Mouse (Mus musculus) embryonic facial prominence, embryonic 11.5 days (tissue): ENCODE results near the gene B4galt1. TPM values are rescaled to one million over a fixed set of nuclear protein-coding genes. Genes with fewer than 3 reads are reported as not detected.
A peak's percentile ranks its signal among the peaks of the same experiment; 100 is the strongest.

ENCODE experiments used
- ATAC-seq: fragments of 200-750 bp; cut with Nextera tagmentation; replicated peaks from 2 replicates; pipeline ENCODE4 v1.8.0; 2017; ENCODE audit warnings: low read depth; ENCODE audit not compliant: insufficient number of reproducible peaks, low FRiP score, low TSS enrichment
- DNase-seq: peaks from one replicate; pipeline ENCODE4 v3.0.0-alpha.2; 2015; ENCODE audit warnings: low spot score
- H3K27ac ChIP-seq: fragments of 300-500 bp; sonication (generic); replicated peaks from 2 replicates; pipeline ENCODE4 v1.5.1; 2014; ENCODE audit warnings: mild to moderate bottlenecking, low read depth, low read length, control low read depth
- H3K27me3 ChIP-seq: fragments of 300-500 bp; sonication (generic); 2 replicates; pipeline ENCODE4 v1.6.1; 2014; ENCODE audit warnings: mild to moderate bottlenecking, low read length, moderate library complexity, mixed read lengths; ENCODE audit not compliant: control insufficient read depth, insufficient read depth
- H3K36me3 ChIP-seq: fragments of 300-500 bp; sonication (generic); replicated peaks from 2 replicates; pipeline ENCODE4 v1.6.1; 2014; ENCODE audit warnings: low read depth, mild to moderate bottlenecking, low read length, moderate library complexity, mixed read lengths; ENCODE audit not compliant: control insufficient read depth, insufficient read depth
- H3K4me1 ChIP-seq: fragments of 300-500 bp; sonication (generic); 2 replicates; pipeline ENCODE4 v1.6.1; 2014; ENCODE audit warnings: low read length, mixed read lengths; ENCODE audit not compliant: control insufficient read depth, insufficient read depth
- H3K4me2 ChIP-seq: fragments of 300-500 bp; sonication (generic); 2 replicates; pipeline ENCODE4 v1.6.1; 2014; ENCODE audit warnings: low read depth, mild to moderate bottlenecking, control low read depth, low read length, moderate library complexity
- H3K4me3 ChIP-seq: fragments of 300-500 bp; sonication (generic); 2 replicates; pipeline ENCODE4 v1.5.1; 2014; ENCODE audit warnings: low read depth, low read length, control low read depth
- H3K9ac ChIP-seq: fragments of 300-500 bp; sonication (generic); replicated peaks from 2 replicates; pipeline ENCODE4 v1.6.1; 2014; ENCODE audit warnings: mild to moderate bottlenecking, control low read depth, low read length
- H3K9me3 ChIP-seq: fragments of 300-500 bp; sonication (generic); replicated peaks from 2 replicates; pipeline ENCODE4 v1.6.1; 2016; ENCODE audit warnings: mild to moderate bottlenecking, low read length, inconsistent platforms, mixed read lengths; ENCODE audit not compliant: control insufficient read depth
- WGBS: fragments of 180-500 bp; shearing (Covaris S2); extraction: QIAGEN DNeasy Blood & Tissue Kit; methylation state at CpG from one replicate; pipeline ENCODE4 v1.1.7; 2014; 5-methylcytosine and 5-hydroxymethylcytosine counted together
- polyA plus RNA-seq: library from polyadenylated mRNA; unstranded; fragments of >200 nt; fragmentation: Nextera tagmentation; extraction: Ambion mirVana; gene quantifications from 2 replicates; pipeline ENCODE4 v1.2.1, GENCODE M21; 2014

B4galt1 gene
- polyA plus RNA-seq, 1 experiment from 2014 or later, result 28.3 TPM

GRCm38 (mm10) chr4:40876814-40877371 lies 23.1 kb upstream of the B4galt1 start:
- ATAC-seq (no peak), DNase-seq (peak; percentile 27)
- no peak overlapping the region for H3K9ac ChIP-seq
- H3K27ac ChIP-seq, result no peak overlapping the region
- H3K4me2 ChIP-seq, result no peak overlapping the region; the same call in 1 of the 2 replicates
- no peaks in the 10 kb centered on the region for H3K36me3 ChIP-seq
- no peaks in the 10 kb centered on the region for H3K27me3 ChIP-seq
- H3K4me1 ChIP-seq, result no peaks in the 10 kb centered on the region; the same call in 1 of the 2 replicates
- H3K9me3 ChIP-seq, result no peaks in the 10 kb centered on the region
- H3K4me3 ChIP-seq, result no peak overlapping the region
- WGBS, result 36% methylated on average over 12 of the region's 12 CpGs

GRCm38 (mm10) chr4:40875842-40876241 lies 22.0 kb upstream of the B4galt1 start:
- ATAC-seq (no peak), DNase-seq (no peak)
- Histone ChIP-seq H3K27ac (no peak overlapping the region), H3K4me3 (no peak overlapping the region), H3K9me3 (no peaks in the 10 kb centered on the region), H3K9ac (no peak overlapping the region), H3K4me2 (no peak overlapping the region), H3K4me1 (no peaks in the 10 kb centered on the region; the same call in 1 of the 2 replicates), H3K27me3 (no peaks in the 10 kb centered on the region), H3K36me3 (no peaks in the 10 kb centered on the region)
- 89% methylated on average over 20 of the region's 20 CpGs for WGBS

GRCm38 (mm10) chr4:40874794-40875552 lies 21.2 kb upstream of the B4galt1 start:
- Histone ChIP-seq H3K4me3 (no peak overlapping the region), H3K27ac (no peak overlapping the region), H3K9ac (no peak overlapping the region)

GRCm38 (mm10) chr4:40874151-40874600 lies 20.4 kb upstream of the B4galt1 start:
- WGBS, result 45% methylated on average over 6 of the region's 6 CpGs
- H3K27ac ChIP-seq, result no peak overlapping the region

More at GRCm38 (mm10) chr4:40874794-40875552, 21.2 kb upstream of the B4galt1 start:
- no peaks in the 10 kb centered on the region; the same call in 1 of the 2 replicates for H3K4me1 ChIP-seq
- H3K4me2 ChIP-seq, result no peak overlapping the region
- no peaks in the 10 kb centered on the region for H3K36me3 ChIP-seq
- ATAC-seq, result no peak
- no peaks in the 10 kb centered on the region for H3K27me3 ChIP-seq
- DNase-seq, result no peak
- H3K9me3 ChIP-seq, result no peaks in the 10 kb centered on the region
- 82% methylated on average over 5 of the region's 5 CpGs for WGBS

GRCm38 (mm10) chr4:40873320-40873719 lies 19.5 kb upstream of the B4galt1 start:
- Histone ChIP-seq H3K27ac (no peak overlapping the region), H3K36me3 (no peaks in the 10 kb centered on the region), H3K9me3 (no peaks in the 10 kb centered on the region), H3K4me1 (no peaks in the 10 kb centered on the region; the same call in 1 of the 2 replicates), H3K4me2 (no peak overlapping the region), H3K9ac (no peak overlapping the region), H3K4me3 (no peak overlapping the region), H3K27me3 (no peaks in the 10 kb centered on the region)
- 63% methylated on average over 2 of the region's 2 CpGs for WGBS
- ATAC-seq (no peak), DNase-seq (no peak)

More at GRCm38 (mm10) chr4:40874151-40874600, 20.4 kb upstream of the B4galt1 start:
- DNase-seq (peak; percentile 26), ATAC-seq (no peak; the same call in 1 of the 2 replicates)
- no peaks in the 10 kb centered on the region; the same call in 1 of the 2 replicates for H3K4me1 ChIP-seq
- H3K9me3 ChIP-seq, result no peaks in the 10 kb centered on the region
- H3K9ac ChIP-seq, result peak overlapping the region; percentile 13; the same call in 1 of the 2 replicates
- no peak overlapping the region for H3K4me3 ChIP-seq
- H3K36me3 ChIP-seq, result no peaks in the 10 kb centered on the region
- no peak overlapping the region for H3K4me2 ChIP-seq
- H3K27me3 ChIP-seq, result no peaks in the 10 kb centered on the region

GRCm38 (mm10) chr4:40872129-40872528 lies 18.3 kb upstream of the B4galt1 start:
- no peak for ATAC-seq
- Histone ChIP-seq H3K9me3 (no peaks in the 10 kb centered on the region), H3K27ac (no peak overlapping the region), H3K9ac (no peak overlapping the region), H3K4me3 (no peak overlapping the region), H3K4me2 (no peak overlapping the region), H3K4me1 (no peaks in the 10 kb centered on the region; the same call in 1 of the 2 replicates), H3K36me3 (no peaks in the 10 kb centered on the region), H3K27me3 (no peaks in the 10 kb centered on the region)
- 88% methylated on average over 3 of the region's 3 CpGs for WGBS
- DNase-seq, result no peak

GRCm38 (mm10) chr4:40870206-40870605 lies 16.4 kb upstream of the B4galt1 start:
- ATAC-seq (no peak), DNase-seq (no peak)
- Histone ChIP-seq H3K9me3 (no peaks in the 10 kb centered on the region), H3K27me3 (no peaks in the 10 kb centered on the region), H3K9ac (no peak overlapping the region), H3K4me2 (no peak overlapping the region), H3K4me3 (no peak overlapping the region), H3K4me1 (no peaks in the 10 kb centered on the region), H3K27ac (no peak overlapping the region), H3K36me3 (no peaks in the 10 kb centered on the region)
- 87% methylated on average over 4 of the region's 4 CpGs for WGBS
